Comparison of ENCODE assay signal across 1 mouse cellular context in genomic region chr17:35024691-35025488, GRCm38 (mm10).
TF ChIP-seq lines count a peak whose summit lies in the region.

No protein-coding gene starts in this region.

TF ChIP-seq in MEL, 35 proteins besides CTCF, POLR2A, EP300 and RAD21:
- TF ChIP-seq MYB (IDR thresholded peaks at IDR 0.05; ENCODE audit: low read depth, low read length) (0 out of 2 replicates have a peak, but pooled peaks have one; percentile 16), TBP (IDR thresholded peaks at IDR 0.05; ENCODE audit: low read depth, low read length) (0 out of 2 replicates have a peak, but pooled peaks have one; percentile 33), USF1 (IDR thresholded peaks at IDR 0.05; ENCODE audit: low read depth, low read length) (peak; percentile 81), ELF1 (IDR thresholded peaks at IDR 0.05; ENCODE audit: low read depth, low read length) (0 out of 2 replicates have a peak, but pooled peaks have one; percentile 49), MAX (IDR thresholded peaks at IDR 0.05; ENCODE audit: low read length) (peak; percentile 54; the same call in 1 of the 2 replicates), GABPA (IDR thresholded peaks at IDR 0.05; ENCODE audit: low read depth, low read length) (no peak), USF2 (IDR thresholded peaks at IDR 0.05; ENCODE audit: borderline replicate concordance in 1 of 2, insufficient read depth in 1 of 2, low read depth in 1 of 2, low read length in 2 of 2) (no peak), SIN3A (IDR thresholded peaks at IDR 0.05; ENCODE audit: low read length) (peak; percentile 20; the same call in 1 of the 2 replicates), ZNF384 (IDR thresholded peaks at IDR 0.05; ENCODE audit: low read depth, low read length) (no peak), TAL1 (IDR thresholded peaks at IDR 0.05; ENCODE audit: low read length) (no peak), MYC (IDR thresholded peaks at IDR 0.05; ENCODE audit: low read depth, low read length) (peak; percentile 75; the same call in 1 of the 2 replicates)
